Mouse (Mus musculus) cortical plate, adult 2 months (tissue): ENCODE measurements around the gene Gcn1l1. TPM values are rescaled to one million over a fixed set of nuclear protein-coding genes. Genes with fewer than 3 reads are reported as not detected.
A peak's percentile ranks its signal among the peaks of the same experiment; 100 is the strongest.
"Not testable (repeated sequence)": the region's sequence is repeated elsewhere in the genome, so short reads cannot be mapped to it uniquely, and the experiment has no call there.

Experiments used
- H3K27ac ChIP-seq: fragments of 200-500 bp; 2 replicates; pipeline ENCODE4 v1.5.1; 2012; ENCODE audit warnings: low read length, control low read depth, inconsistent platforms; ENCODE audit not compliant: insufficient read depth
- H3K4me1 ChIP-seq: fragments of 200-500 bp; 2 replicates; pipeline ENCODE4 v1.6.1; 2011; ENCODE audit warnings: low read length; ENCODE audit not compliant: control insufficient read depth, insufficient read depth
- H3K4me3 ChIP-seq: fragments of 200-500 bp; 2 replicates; pipeline ENCODE4 v1.5.1; 2011; ENCODE audit warnings: mild to moderate bottlenecking, low read length, control low read depth; ENCODE audit not compliant: insufficient read depth
- CTCF ChIP-seq: fragments of 200-500 bp; IDR thresholded peaks from 2 replicates; pipeline ENCODE4 v1.5.1; 2011; ENCODE audit warnings: mild to moderate bottlenecking, control low read depth, low read length; ENCODE audit not compliant: insufficient read depth; ENCODE audit errors: extremely low read depth
- POLR2A ChIP-seq: fragments of 200-500 bp; IDR thresholded peaks from 2 replicates; pipeline ENCODE4 v1.6.1; 2011; ENCODE audit warnings: mild to moderate bottlenecking, low read length, control low read depth; ENCODE audit not compliant: insufficient read depth; ENCODE audit errors: extremely low read depth
- polyA plus RNA-seq: library from polyadenylated mRNA; depleted of rRNA; stranded (reverse); fragments of >200 nt; gene quantifications from 2 replicates; pipeline ENCODE4 v1.2.3, GENCODE M21; 2012; rRNA removed

Gene Gcn1l1
- polyA plus RNA-seq, result 36.0 and 38.2 TPM in 2 replicates

DNA sequence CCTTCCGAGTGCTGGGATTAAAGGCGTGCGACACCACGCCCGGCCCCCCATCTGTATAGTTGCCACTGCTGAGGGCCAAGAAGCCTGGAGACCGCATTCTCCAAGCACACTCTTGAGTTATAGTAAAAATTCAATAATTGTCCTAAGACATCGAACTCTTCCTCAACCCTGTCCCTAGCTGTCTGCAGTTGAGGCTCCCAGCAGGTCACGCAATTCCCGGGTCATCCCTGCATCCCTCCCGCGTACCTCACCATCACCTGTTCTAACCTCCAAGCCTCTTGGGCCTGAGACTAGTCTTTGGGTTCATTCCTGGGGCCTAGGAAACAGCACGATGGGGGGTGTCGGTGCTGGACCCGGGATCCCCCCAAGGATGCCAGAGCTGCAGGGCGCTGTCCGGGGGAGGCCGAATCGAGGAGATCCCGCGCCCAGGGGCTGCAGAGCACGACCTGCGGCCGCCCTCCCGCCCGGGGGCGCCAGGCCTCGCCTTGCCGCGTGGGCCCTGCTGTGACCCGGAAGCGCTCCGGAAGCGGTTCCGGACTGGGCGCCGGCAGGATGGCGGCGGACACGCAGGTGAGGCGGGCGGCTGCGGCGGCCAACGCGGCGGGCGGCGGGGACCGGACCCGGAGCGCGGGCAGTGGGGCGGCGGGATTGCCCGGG lies at the start of gene Gcn1l1:
TSS of gene Gcn1l1 (plus strand) at position 518 of the 657 bp plus-strand sequence.
- H3K27ac ChIP-seq, result peak within 1 kb of the TSS; percentile 74; the same call in 1 of the 2 replicates
- TF ChIP-seq POLR2A (peak; percentile 30; the same call in 1 of the 2 replicates), CTCF (no peak)
- peaks cover 3% of the 10 kb centered on the region; the same call in 1 of the 2 replicates for H3K4me1 ChIP-seq
- H3K4me3 ChIP-seq, result peak within 1 kb of the TSS; percentile 59

DNA sequence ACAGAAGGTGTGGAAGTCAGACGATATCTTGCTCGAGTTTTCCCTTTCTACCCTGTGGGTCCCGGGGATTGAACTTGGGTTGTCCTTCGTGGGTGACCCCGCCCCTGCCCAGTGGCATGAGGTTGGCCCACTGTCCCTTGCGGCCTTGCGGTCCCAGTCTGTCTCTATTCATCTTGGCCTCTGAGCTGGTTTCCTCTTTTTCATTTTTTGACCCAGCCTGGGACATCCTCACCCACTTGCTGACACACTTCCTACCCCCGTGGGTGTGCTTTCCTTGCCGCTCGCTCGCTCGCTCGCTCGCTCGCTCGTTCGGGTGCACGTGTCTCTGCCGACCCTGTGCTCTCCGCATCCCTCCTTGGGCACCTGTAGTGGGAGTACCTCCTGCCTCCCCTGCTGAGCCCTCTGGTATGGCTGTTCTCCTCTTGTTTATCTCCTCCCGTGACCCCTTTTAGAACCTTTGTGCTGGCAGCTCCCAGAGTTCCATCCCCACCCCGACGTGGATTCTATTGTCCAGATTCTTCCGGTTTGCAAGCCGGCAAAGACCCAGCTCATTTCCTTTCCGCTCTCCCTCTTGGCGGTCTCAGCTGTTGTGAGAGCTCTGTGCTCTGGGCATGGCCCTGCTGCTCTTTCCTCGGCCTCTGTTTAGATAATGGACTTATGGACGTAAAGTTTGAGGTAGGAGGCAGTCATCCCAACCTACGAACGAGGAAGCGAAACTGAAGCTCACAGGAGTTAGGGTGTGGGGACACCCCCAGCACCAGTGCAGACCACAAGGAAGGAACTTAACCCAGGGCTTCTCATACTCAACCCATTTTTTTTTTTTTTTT lies 48.8 kb upstream of the Gcn1l1 start:
- H3K4me1 ChIP-seq, result peaks cover 5% of the 10 kb centered on the region
- peak overlapping the region; percentile 44; the same call in 1 of the 2 replicates for H3K27ac ChIP-seq
- TF ChIP-seq POLR2A (no peak), CTCF (no peak)
- no peak overlapping the region for H3K4me3 ChIP-seq

DNA sequence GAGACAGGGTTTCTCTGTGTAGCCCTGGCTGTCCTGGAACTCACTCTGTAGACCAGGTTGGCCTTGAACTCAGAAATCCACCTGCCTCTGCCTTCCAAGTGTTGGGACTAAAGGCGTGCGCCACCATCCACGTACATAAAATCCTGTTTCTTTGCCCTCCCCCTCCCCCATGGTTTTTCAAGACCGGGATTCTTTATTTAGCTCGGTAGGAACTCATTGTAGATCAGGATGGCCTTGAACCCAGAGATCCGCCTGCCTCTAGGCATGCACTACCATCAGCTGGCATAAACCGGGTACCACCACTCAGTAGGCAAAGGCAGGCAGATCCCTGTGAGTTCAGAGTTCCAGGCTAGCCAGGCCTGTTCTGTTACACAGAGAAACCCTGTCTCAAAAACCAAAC lies 48.1 kb upstream of the Gcn1l1 start:
- H3K4me1 ChIP-seq, result peaks cover 5% of the 10 kb centered on the region
- TF ChIP-seq CTCF (no peak), POLR2A (no peak)
- H3K27ac ChIP-seq, result no peak overlapping the region
- no peak overlapping the region for H3K4me3 ChIP-seq

DNA sequence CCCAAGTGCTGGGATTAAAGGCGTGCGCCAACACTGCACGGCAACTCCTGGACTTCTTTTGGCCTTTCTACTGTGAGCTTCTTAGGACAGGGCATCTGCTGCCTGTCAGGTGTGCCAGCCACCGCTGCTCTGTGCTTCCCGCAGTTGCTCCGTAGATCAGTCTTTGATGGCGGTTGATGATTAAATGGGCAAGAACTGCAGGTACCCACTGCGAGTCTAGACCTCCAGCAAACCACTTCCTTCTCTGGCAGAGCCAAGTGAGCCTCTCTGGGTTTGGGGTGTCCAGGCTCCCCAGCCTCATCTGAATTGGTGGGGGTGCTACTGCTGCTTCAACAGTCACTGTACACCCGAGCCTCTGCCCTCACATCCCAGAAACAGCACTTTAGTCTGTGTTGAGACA lies 47.6 kb upstream of the Gcn1l1 start:
- Histone ChIP-seq H3K4me3 (no peak overlapping the region), H3K4me1 (peaks cover 5% of the 10 kb centered on the region), H3K27ac (no peak overlapping the region)
- no peak for TF ChIP-seq POLR2A

DNA sequence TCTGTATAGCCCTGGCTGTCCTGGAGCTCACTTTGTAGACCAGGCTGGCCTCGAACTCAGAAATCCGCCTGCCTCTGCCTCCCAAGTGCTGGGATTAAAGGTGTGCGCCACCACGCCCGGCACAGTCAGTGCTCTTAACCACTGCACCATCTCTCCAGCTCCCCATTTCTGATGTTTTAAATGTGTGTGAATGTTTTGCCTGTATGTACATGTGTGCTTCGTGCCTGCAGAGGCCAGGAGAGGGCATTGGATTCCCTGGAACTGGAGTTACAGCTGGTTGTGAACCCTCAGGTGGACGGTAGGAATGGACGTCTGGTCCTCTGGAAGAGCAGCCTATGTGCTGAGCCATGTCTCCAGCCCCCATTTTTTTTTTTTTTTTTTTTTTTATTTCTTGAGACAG lies 46.8 kb upstream of the Gcn1l1 start:
- not testable (repeated sequence) for H3K27ac ChIP-seq, H3K4me3 ChIP-seq, H3K4me1 ChIP-seq

DNA sequence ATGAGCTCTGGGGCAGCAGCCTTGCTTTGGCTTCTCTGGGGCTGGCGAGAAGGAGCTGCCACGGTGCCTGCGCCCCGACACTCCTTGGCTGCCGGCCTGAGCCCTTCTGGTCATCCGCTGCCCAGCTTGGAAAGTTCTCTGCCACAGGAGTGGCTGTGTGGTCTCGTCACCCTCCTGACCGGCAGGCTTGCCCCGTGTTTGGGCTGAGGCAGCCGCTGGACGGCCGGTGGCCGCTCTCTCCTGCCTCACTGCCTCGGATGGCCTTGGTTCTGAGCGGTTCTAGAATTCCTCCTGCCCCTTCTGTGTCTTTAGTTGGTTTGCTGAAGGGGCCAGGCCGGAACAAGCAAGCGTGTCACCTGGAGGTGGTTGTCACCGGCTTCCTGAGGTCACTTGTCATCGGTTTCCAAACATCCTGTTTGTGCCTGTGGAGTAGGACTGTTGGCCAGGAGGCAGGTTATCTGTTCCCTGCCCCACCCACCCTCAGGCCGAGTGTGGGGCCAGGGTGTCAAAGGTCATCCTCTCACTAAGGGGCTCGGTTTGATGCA lies 44.7 kb upstream of the Gcn1l1 start:
- TF ChIP-seq POLR2A (no peak), CTCF (no peak)
- H3K4me1 ChIP-seq, result no peaks in the 10 kb centered on the region
- H3K4me3 ChIP-seq, result no peak overlapping the region
- peak overlapping the region; percentile 60 for H3K27ac ChIP-seq

DNA sequence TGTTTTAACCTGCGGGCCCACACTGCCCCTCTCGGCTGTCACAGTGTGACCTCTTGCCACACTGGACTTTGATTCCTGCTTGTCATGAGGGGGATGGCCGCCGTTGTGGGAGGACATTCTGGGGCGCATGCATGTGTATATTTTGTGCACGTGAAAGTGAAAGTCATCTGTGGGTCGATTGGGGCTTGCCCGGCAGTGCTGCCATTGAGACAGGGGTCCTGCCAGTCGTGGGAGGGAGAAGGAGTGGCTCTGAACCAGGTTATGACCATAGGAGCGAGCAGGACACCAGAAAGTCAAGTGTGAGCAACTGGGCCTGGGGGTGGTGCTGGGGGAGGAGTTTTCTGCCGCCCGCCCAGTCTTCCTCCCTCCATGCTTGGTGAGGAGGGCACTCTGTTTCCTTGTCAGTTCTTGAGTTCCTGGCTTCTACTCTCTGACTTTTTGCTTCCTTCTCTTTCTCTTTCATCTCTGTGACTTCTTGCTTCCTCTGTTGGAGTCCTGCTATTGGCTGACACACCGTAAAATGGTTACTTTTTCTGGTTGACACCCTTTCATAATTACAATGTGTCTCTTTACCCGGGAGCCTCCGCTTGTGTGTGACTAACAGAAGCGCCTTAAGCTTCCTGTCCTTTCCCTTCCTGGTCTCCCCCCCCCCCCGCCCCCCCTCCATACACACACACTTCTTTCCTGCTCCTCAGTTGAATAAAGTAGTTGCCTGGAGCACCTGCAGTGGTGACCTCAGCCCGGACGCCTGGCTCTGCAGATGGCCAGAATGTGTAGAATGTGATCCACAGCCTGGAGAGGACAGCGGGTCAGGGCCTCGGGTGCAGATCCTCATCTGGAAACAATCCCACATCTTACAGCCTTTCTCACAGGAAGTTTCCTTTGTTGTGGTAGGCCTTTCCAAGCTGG lies 43.2 kb upstream of the Gcn1l1 start:
- TF ChIP-seq POLR2A (no peak), CTCF (no peak)
- Histone ChIP-seq H3K27ac (no peak overlapping the region), H3K4me1 (no peaks in the 10 kb centered on the region; the same call in 1 of the 2 replicates), H3K4me3 (no peak overlapping the region)

DNA sequence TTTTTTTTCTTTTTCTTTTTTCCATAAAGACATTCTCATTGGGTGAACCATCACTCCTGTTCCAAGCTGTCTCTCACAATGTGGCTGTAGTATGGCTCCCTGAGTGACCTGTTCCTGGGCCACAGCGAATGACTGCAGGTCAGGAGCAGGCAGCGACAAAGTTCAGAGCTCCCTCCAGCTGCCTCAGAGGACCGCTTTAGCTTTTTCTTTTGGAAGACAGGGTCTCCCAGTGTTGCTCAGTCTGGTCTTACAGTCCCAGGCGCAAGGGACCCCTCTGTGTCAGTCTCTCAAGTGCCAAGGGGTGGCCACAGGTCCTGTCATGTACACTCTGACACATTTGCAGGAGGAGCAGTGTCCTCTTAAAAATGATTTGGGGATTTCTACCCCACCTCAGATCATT lies 42.5 kb upstream of the Gcn1l1 start:
- Histone ChIP-seq H3K27ac (no peak overlapping the region), H3K4me1 (no peaks in the 10 kb centered on the region; the same call in 1 of the 2 replicates), H3K4me3 (no peak overlapping the region)
- TF ChIP-seq POLR2A (no peak), CTCF (no peak)

DNA sequence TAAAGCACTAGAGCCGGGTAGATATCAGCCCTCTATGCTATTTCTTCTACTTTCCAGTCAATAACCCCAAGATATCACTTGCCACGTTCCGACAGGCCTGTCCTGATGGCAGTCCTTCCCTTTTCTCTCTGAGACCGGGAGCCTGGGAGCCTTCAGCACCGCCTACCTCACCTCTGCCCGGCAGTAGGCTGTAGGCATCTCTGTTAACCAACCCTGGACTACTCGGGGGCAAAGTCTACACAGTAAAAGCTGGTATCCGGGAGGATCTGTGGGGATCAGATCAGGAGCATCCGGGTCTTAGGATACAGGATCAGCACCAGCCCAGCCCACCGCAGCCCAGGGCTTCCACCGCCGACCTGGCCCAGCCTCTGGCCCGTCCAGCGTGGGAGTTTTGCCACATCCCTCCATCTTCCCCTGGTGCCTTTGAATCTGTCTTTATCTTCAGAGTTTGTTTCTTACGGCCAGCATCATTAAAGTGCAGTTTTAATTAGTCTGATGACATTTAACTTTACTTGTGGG lies 42.0 kb upstream of the Gcn1l1 start:
- H3K27ac ChIP-seq, result no peak overlapping the region
- no peak for TF ChIP-seq POLR2A
- TF ChIP-seq CTCF, result no peak
- no peak overlapping the region for H3K4me3 ChIP-seq
- no peaks in the 10 kb centered on the region; the same call in 1 of the 2 replicates for H3K4me1 ChIP-seq
